Mouse (Mus musculus): Measurements from ENCODE around the gene Grm8. TPM values are rescaled to one million over a fixed set of nuclear protein-coding genes. Genes with fewer than 3 reads are reported as not detected.

Grm8 gene
- 0.17 and 0.22 TPM in 2 replicates for polyA plus RNA-seq (2012; rRNA removed)

DNA sequence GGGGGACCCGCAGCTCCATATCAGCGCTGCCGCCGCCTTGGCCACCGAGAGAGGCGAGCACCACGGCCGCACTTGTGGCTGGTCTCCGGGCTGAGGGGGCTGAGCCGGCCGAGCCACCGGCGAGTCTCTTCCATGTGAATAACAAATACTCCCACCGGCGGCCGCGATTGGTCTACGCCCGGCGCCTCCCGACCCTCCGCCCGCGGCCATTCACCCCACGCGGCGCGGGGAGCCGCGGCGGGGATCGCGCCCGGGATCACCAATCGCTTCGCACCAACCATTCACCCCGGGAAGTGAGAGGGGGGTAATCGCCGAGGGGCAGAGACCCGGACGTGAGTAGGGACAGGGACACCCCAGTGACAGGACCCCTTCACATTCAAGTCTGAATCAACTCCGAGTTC, at the start of gene Grm8:
Gene Grm8, minus strand, starts transcription at position 178 of the 401 bp plus-strand sequence.
- no peak for DNase-seq (ENCODE audit: low read depth, low spot score)
- 1% methylated on average over 42 of the region's 42 CpGs for WGBS

DNA sequence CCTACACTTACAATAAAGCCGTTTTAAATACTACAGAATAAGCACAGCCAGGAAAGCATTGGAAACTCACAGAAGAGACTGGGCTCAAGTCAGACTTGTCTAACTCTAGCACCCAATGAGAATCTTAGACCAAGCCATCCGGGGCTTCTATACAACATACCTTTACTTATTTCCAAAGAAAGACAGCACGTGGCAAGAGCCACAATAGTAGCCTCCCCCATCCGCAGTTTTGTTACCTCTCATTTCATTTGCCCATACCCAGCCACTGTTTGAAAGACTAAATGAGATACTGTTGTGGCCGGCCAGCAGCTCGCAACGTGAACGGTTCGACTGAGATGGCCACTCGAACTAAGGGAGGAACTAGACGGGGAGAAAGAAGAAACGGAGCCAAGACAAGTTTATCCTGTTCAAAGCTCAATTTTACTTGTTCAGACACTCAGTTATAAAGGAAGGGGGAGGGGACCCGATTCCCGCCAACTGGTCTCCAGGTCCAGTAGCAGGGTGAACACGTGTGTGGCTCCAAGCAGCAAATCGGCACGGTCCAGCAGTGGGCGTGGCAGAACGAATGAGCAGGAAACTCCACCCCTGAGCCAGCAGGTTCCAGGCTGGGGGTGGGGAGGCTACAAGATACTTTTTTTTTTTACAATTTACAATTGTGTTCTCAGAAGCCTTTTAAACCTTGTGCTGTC, 35.0 kb upstream of the Grm8 start:
- WGBS, result 67% methylated on average over 19 of the region's 19 CpGs
- DNase-seq (ENCODE audit: low read depth, low spot score), result no peak

DNA sequence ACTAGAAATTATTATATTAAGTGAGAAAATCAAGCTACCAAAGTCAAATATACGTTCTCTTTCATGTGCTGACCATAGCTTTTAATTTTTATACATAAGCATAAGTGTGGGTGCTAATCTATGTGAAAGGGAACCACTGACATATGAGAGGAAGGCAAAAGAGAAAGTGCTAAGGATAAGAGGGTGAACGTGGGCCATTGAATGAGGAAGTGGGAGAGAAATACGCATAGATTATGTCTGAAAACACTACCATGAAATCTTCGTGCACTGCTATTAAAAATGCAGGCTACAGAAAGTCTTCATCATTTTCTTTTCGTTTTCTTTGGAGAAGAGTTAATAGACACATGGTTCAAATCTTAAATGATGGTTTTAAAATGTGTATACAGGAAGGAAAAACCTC, 25.4 kb upstream of the Grm8 start:
- DNase-seq (ENCODE audit: low read depth, low spot score), result no peak
- WGBS, result 64% methylated on average over 5 of the region's 5 CpGs

DNA sequence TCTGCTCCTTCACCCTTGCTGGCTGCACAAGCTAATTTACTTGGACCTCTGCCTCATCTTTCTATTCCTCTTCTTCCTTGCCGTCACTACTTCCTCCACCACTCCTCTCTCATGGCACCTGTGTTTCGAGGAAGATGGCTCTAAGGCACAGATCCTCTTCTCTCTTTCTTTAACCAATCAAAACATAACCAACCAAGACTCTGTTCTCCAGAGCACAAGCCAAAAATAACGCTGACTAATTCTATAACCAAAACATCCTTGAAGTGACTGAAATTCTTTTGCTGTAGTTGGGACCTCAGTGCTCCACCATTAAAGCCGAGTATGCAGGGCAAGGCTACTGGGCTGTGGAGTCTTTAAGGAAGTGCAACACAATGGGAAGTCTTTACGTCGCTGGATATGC, 11.5 kb upstream of the Grm8 start:
- no peak for DNase-seq (ENCODE audit: low read depth, low spot score)
- WGBS, result 61% methylated on average over 6 of the region's 6 CpGs

DNA sequence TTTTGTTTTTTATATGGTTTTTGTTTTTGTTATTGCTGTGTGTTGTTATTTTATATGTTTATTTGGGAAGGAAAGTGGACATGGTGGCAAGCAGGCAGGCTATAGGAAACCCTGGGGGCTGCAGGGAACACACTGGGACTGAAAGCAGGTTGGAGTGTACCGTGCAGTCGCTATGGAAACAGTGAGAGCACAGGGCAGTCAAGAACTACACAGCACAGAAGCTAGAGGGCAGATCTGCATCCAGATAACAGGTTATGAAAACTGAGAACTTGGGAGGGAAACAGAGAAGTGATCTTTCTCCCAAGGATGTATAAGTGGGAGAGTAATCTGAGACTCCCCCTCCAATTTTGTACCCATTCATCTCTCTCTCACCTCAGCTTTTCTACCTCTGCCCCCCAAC, 7.4 kb upstream of the Grm8 start:
- no peak for DNase-seq (ENCODE audit: low read depth, low spot score)
- WGBS, result 28% methylated on average over 2 of the region's 2 CpGs

DNA sequence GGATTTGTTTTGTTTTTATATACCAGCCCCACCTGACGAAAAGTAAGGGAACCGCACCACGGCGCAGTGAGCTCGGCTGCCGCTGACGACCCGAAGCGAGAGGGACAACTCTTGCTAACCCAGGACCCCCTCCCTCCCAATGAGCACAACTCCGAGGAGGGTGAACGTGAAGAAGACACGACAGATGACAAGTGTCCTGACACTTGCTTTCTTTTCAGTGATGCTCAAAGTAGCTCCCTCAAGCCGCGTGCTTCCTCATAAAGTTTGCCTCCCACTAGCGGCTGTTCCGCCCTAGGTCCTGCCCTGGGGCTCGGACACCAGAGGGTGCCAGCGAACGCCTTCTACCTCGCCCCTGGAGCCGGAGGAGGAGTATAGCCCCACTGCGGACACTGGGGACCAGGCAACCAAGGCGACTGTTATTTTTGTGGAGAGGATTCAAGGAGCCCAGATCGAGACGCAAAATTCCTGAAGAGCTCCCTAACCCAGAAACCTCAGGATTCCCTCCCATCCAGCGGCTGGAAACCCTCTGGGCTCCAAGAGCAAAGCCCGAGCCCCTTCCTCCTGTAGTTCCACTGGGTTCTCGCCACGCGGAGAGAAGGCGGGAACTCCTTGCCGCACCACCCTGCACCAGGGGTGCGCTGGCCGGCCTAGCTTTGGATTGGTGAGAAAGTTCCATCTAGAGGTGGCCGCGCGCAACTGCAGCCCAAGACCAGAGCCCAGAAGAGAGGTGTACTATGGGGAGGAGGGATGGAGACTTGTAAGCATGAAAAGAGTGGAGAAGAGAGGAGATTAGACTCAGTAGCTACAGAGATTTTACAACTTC, 644 bp upstream of the Grm8 start:
- WGBS, result 2% methylated on average over 37 of the region's 37 CpGs
- peak; percentile 16 for DNase-seq (ENCODE audit: low read depth, low spot score)

DNA sequence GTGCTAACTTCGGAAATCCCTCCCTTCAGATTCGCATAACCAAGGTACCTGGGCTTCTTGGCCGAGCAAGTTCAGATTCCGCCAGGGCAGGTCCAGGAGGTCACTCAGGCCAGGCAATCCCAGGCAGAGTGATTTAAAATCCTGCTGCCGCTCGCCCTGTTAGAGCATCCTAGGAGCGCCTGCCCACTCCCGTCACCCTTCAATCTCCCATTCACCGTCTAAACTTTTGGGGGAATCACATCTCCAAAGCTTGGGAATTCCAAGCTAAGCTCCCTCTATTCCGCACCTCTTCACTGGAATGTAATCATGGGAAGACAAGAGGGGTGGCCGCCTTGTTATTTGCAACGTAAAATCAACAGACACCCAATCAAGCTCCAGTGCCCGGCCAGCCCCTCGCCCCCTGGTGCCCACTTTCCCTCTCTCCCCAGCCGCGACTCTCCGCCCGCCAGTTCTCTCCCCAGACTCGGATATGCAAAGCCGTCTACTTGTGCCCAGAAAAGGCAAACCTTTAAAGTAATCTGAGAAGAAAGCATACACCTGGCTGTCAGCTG, 652 bp downstream of the Grm8 start:
- 2% methylated on average over 20 of the region's 20 CpGs for WGBS
- no peak for DNase-seq (ENCODE audit: low read depth, low spot score)

DNA sequence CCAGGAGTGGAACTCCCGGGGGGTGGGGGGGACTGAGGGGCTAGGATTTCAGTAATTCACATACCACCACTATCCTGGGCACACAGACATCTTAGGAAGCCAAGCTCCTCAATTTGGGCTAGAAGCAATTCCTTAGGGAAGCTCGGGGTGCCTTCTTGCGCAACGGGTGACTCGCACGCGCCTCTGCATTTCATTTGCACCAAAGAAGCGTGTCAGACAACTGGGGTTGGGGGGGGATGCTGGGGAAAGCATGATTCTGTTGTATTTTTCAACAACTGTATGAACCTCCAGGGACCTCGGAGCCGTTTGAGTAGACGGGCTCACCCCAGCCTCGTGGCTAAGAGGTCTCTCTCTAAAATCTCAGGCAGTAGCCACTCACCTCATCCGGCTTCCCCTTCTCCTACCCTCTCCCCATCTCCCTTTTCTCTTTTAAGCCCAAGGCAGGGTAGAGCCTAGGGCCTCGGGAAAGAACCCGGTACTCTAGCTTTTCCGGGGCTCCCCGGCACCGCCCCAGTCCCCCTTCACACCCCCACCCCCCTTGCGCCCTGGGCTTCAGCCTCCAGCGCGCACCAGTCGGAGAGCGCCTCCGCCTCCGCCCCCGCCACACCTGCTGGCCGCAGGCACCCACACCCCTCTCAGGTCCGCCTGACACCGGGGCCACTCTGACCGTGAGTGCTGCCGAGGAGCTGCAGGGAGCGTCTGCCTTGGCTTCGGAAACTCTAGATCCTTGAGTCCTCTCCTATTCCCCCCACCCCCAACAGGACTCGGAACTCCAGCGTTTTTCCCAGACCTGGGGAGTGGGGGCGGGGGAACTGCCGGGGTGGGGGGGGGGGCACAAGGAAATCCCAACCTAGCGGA, 1.5 kb downstream of the Grm8 start:
- no peak for DNase-seq (ENCODE audit: low read depth, low spot score)
- 3% methylated on average over 38 of the region's 38 CpGs for WGBS

DNA sequence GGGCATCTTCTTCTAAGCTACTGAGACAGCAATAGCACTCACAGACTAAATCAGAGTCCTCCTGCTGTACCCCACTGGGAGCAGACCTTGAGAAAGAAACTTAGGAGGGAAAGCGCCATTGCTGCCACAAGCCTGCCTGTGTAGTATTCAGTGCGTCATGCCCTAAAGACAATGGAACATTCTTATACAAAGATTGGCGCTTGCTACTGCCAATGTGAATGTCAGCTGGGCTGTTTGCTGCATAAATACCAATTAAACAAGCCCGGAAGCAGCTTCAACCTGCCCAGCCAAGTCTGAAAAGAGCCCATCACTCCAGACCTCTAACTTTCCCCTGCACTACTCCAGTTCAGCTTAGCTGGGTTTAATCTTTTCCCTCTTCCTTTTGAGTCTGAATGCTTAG, 2.9 kb downstream of the Grm8 start:
- DNase-seq (ENCODE audit: low read depth, low spot score), result no peak
- WGBS, result 11% methylated on average over 4 of the region's 4 CpGs

DNA sequence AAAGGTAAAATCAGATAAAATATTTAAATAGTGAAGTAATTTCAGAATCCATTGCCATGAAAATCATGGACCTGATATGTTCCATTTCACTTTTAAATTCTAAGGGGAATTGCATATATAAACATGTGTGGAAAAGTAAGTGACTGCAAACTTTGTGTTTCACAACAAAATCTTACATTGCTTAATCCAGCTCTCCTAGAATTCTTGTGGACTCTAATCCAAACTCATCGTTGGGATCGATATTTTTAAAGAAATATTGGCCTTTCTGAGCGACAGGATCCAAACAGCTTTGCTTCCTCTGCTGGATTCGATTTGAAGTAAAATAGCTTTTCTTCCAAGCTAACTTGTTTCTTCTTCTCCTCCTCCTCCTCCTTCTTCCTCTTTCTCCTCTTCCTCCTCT, 6.1 kb downstream of the Grm8 start:
- WGBS, result 79% methylated on average over 4 of the region's 4 CpGs
- no peak for DNase-seq (ENCODE audit: low read depth, low spot score)

DNA sequence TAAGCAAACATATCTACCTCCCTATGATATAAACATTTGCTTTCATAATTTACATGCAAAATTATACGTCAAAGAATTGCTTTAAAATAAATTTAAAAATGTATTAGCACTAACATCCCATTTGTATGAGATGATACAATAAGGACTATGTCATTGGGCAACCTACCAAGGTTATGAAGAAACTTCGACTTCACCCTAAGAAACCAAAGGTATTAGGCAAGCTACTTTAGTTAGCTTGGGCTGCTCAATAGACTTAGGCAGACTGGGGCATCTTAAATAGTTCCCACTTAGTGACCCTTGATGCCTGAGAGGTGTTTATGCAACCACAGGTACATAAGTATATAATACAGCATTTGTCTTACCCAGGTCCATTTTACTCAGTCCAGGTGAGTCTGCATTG, 19.5 kb downstream of the Grm8 start:
- no peak for DNase-seq (ENCODE audit: low read depth, low spot score)
- WGBS, result 76% methylated on average over 2 of the region's 2 CpGs

DNA sequence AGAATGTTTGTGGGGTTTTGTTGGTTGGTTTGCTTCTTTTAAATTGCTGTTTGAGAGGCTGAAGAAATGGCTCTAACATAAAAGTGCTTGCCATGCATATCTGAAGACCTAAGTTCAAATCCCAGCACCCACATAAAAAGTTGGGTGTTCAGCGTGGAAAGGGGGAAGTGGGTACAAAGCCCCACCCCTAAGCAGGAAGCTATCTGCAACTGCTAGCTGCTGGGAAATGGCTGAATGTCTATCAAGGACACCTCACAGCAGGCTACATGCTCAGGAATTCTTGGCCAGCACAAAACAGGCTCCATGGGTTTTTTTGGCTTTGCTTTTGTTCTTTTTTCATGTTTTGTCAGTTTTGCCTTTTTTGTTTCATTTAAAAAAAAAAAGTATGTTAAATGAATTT, 20.1 kb downstream of the Grm8 start:
- no peak for DNase-seq (ENCODE audit: low read depth, low spot score)
- 62% methylated on average over 1 of the region's 1 CpGs for WGBS

DNA sequence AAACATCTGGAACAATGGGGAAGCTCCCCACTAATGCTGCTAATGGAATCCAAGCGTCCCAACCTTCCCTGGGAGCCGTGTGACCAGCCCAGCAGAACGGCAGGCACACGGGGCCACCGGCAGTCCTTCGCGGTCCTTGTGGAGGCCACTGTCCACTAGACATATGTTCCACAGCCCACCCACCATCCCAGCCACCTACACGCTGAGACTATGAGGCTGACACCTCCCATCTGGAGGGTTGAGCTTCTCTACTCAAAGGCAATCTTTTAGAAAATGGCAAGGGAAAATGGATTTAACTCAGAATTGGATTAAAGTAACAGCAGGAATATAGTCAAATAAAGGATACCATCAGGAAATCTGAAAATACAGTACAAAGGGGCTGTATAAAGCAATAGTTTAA, 23.4 kb downstream of the Grm8 start:
- WGBS, result 77% methylated on average over 8 of the region's 8 CpGs
- no peak for DNase-seq (ENCODE audit: low read depth, low spot score)

DNA sequence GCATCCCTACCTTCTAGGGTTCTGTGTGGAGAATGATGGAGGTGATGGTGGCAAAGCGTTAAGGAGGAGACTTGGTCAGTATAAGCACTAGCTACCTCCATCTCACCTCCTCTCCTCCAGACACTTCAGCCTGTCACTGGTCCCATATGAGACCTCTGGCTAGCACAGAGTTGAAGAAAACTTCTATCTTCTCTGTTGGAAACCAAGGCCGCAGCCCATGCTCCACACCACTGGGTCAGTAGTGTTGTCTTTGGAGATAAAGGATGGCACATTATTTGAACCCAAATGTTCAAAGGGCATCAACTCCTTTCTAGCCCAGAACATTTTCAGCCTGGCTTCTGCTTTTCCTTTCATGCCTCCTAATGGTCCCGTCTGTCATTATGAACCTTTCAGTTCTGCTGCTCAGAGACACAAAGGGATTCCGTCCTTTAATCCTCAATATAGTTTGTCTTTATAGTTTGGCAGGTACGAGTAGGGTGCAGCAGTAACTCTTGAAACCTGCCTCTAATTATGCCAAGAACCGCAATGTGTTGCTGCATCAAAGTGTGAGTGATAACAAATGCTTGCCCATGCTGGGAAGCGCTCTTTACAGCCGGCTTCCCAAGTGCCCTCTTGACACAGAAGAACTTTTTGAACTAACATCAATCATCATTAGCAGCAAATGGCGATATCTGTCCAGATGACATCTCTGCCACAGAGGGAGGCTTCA, 32.2 kb downstream of the Grm8 start:
- WGBS, result 68% methylated on average over 9 of the region's 9 CpGs
- no peak for DNase-seq (ENCODE audit: low read depth, low spot score)

DNA sequence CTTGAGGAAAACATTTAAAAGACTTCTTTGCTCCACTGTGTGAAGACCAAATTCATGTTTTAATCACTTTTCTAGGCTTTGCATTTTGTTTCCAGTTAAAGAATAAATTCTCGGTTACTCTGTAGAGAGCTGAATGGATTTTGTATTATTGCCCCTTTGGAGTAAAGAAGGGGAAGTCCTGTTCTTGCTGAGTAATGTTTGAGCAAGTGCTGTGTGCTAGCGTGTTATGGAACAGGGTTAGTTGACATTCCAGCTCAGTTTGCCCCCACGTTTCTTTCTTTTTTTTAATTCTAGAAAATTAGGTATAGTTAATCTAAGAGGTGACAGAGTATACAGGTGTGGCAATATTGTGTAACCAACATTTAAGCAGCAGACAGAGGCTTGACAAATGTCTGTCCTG, 35.0 kb downstream of the Grm8 start:
- no peak for DNase-seq (ENCODE audit: low read depth, low spot score)
- WGBS, result 71% methylated on average over 3 of the region's 3 CpGs

DNA sequence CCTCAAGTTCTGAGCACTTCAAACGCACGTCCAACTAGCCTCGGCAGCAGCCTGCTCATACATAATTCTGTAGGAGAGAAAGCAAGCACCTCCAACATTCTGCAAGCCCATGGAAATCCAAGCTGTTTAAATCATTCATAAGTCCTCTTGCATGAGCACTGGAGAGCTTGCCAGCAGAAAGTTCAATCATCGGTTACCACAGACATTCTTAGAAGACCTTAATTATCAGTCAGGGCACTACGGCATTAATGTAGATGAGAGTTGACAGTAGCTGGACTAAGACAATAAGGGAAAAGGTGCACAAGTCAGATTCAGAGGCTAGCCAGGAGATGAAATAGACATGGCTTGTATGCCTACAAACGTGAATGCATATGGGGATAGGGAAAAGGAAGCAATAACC, 42.5 kb downstream of the Grm8 start:
- no peak for DNase-seq (ENCODE audit: low read depth, low spot score)
- 87% methylated on average over 6 of the region's 6 CpGs for WGBS

DNA sequence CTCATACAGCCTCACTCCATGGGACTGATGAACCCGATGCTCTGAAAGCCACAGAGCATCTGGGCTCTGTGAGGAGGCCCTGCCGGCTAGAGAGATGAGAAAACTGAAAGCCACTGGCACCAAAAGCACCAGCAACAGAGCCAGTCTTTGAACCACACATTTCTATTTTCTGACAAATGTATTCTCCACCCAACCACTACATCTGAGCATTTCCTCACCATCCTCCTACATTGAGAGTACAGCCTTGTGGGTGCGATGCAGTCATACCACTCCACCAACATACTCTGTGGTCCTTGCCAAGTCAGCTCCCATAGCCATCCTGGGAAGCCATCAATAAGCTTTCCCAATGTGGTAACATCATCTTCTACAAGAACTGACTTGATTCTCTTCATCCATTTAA, 43.1 kb downstream of the Grm8 start:
- DNase-seq (ENCODE audit: low read depth, low spot score), result no peak
- 84% methylated on average over 3 of the region's 3 CpGs for WGBS

DNA sequence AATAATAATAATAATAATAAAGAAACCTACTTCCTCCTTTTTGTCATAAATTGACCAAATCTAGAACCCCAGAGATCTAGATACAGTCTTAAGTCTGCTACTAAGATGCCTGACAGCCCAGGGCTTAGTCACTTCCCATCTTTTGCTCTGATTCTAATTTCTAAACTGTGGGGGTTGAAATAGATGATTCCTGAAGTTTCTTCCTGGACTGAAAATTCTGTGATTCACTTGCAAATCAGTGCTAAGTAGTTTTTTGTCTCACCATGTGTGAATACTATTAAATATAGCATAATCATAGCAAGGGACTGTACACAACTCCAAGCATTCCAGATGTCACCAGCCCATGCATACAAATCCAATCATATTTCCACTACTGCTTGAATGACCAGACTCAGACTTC, 44.0 kb downstream of the Grm8 start:
- no peak for DNase-seq (ENCODE audit: low read depth, low spot score)

DNA sequence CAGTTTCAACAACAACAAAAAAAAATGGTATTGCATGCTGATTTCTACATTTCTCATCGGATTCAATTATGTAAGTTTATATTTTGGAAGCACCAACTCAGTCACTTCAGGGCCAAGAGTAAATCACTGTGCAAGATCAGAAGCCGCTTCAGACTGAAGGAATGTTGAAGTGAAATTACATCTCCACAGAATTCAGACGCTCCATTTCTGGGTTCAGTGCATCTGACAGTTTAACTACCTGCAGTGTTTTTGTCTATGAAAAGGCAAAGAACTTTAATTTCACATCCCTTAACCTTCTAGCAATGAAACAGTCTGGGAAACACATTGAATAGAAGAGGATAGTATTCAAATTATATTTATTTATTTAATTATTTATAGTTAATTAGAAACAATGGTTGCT, 59.4 kb downstream of the Grm8 start:
- 72% methylated on average over 3 of the region's 3 CpGs for WGBS
- DNase-seq (ENCODE audit: low read depth, low spot score), result no peak

DNA sequence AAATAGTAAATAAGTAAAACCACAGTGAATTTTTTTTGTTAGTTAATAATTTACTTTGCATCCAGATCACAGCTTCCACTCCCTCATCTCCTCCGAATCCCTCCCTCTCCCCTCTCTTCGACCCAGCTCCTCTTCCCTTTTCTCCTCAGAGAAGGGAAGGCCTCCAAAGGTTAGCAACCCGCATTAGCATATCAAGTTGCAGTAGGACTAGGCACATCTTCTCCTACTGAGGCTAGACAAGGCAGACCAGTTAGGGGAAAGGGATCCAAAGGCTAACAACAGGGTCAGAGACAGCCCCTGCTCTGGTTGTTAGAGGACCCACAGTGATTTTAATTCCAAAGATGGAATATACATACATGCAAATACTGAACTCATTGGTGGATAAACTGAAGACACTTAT, 60.5 kb downstream of the Grm8 start:
- WGBS, result 61% methylated on average over 3 of the region's 3 CpGs
- DNase-seq (ENCODE audit: low read depth, low spot score), result no peak
